Mouse (Mus musculus) heart, embryonic 15.5 days (tissue): ENCODE results near the gene Hmcn1. TPM values are rescaled to one million over a fixed set of nuclear protein-coding genes. Genes with fewer than 3 reads are reported as not detected.

Source experiments
- ATAC-seq: fragments of 200-750 bp; cut with Nextera tagmentation; replicated peaks from 2 replicates; pipeline ENCODE4 v1.8.0; 2017; ENCODE audit warnings: low read depth, moderate TSS enrichment; ENCODE audit not compliant: insufficient number of reproducible peaks, insufficient read depth, low FRiP score
- H3K27ac ChIP-seq: fragments of 300-500 bp; sonication (generic); 2 replicates; pipeline ENCODE4 v1.5.1; 2015; ENCODE audit warnings: mild to moderate bottlenecking, inconsistent platforms
- H3K27me3 ChIP-seq: fragments of 300-500 bp; sonication (generic); 2 replicates; pipeline ENCODE4 v1.6.1; 2015; ENCODE audit warnings: inconsistent platforms
- H3K36me3 ChIP-seq: fragments of 300-500 bp; sonication (generic); 2 replicates; pipeline ENCODE4 v1.6.1; 2015; ENCODE audit warnings: mild to moderate bottlenecking, inconsistent platforms
- H3K4me1 ChIP-seq: fragments of 300-500 bp; sonication (generic); replicated peaks from 2 replicates; pipeline ENCODE4 v1.6.1; 2015; ENCODE audit warnings: inconsistent platforms
- H3K4me2 ChIP-seq: fragments of 300-500 bp; sonication (generic); 2 replicates; pipeline ENCODE4 v1.6.1; 2015; ENCODE audit warnings: inconsistent platforms, mild to moderate bottlenecking, moderate library complexity
- H3K4me3 ChIP-seq: fragments of 300-500 bp; sonication (generic); 2 replicates; pipeline ENCODE4 v1.5.1; 2015; ENCODE audit warnings: mild to moderate bottlenecking, inconsistent platforms
- H3K9ac ChIP-seq: fragments of 300-500 bp; sonication (generic); 2 replicates; pipeline ENCODE4 v1.6.1; 2015; ENCODE audit warnings: mild to moderate bottlenecking, inconsistent platforms
- H3K9me3 ChIP-seq: fragments of 300-500 bp; sonication (generic); replicated peaks from 2 replicates; pipeline ENCODE4 v1.6.1; 2016; ENCODE audit warnings: inconsistent platforms
- WGBS: fragments of 180-500 bp; shearing (Covaris S2); methylation state at CpG from one replicate; pipeline ENCODE4 v1.1.7; 2015; ENCODE audit warnings: mixed read lengths; 5-methylcytosine and 5-hydroxymethylcytosine counted together
- polyA plus RNA-seq: library from polyadenylated mRNA; unstranded; fragments of >200 nt; fragmentation: Nextera tagmentation; extraction: Ambion mirVana; gene quantifications from 2 replicates; pipeline ENCODE4 v1.2.1, GENCODE M21; 2015

The Hmcn1 gene
- polyA plus RNA-seq = 19.8 and 21.0 TPM in 2 replicates

DNA sequence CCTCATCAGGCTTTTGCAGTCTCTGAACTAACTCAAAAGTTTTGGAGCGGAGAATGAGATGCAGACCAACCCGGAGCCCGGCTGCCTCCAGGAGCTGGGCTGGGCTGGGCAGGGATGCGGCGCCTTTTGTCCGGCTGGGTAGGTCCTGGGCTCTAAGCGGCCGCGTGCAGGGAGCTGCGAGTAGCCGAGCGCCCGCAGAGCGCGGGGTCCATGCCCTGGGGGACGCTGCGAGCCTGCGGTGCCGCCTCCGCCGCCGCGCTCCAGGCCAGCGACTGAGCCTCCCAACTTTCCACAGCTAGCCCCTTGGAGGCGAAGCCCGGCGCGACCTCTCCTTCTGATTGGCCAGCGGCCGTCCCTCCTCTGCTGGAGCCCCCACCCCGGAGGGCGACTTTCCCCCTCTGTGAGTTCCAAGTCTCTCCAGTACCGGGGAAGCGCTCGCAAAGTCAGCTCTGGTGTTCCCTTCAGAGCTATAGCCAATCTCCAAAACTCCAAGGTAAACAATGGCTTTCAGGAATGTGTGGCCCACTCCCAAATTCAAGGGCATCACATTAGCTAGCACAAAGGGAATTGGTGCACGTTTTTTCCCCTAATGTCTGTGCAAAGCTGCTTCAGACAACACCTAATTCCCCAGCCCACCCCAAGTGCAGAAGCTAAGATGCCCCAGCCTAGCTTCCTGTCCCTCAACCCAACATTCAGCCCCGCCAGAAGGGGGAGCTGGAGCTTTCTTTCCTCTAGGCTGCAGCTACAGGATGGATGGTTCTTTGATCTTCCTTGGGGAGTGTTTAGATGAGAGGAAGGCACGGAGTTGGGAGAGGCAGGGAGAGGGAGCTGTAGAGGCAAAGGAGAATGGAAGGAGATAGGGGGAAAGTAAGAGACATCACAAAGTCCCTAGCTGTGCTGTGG, at the start of gene Hmcn1:
Hmcn1 (minus strand) TSS at position 274 of the 903 bp plus-strand sequence.
- no peaks in the 10 kb centered on the region for H3K27me3 ChIP-seq
- WGBS = under 1% methylated on average over 38 of the region's 38 CpGs
- peaks cover 4% of the 10 kb centered on the region for H3K9me3 ChIP-seq
- peak; percentile 94 for ATAC-seq
- H3K36me3 ChIP-seq = no peaks in the 10 kb centered on the region
- peak within 1 kb of the TSS; percentile 93 for H3K27ac ChIP-seq
- H3K9ac ChIP-seq = peak within 1 kb of the TSS; percentile 83
- peak within 1 kb of the TSS; percentile 81 for H3K4me3 ChIP-seq
- H3K4me2 ChIP-seq = peak within 1 kb of the TSS; percentile 78
- peaks cover 19% of the 10 kb centered on the region for H3K4me1 ChIP-seq

DNA sequence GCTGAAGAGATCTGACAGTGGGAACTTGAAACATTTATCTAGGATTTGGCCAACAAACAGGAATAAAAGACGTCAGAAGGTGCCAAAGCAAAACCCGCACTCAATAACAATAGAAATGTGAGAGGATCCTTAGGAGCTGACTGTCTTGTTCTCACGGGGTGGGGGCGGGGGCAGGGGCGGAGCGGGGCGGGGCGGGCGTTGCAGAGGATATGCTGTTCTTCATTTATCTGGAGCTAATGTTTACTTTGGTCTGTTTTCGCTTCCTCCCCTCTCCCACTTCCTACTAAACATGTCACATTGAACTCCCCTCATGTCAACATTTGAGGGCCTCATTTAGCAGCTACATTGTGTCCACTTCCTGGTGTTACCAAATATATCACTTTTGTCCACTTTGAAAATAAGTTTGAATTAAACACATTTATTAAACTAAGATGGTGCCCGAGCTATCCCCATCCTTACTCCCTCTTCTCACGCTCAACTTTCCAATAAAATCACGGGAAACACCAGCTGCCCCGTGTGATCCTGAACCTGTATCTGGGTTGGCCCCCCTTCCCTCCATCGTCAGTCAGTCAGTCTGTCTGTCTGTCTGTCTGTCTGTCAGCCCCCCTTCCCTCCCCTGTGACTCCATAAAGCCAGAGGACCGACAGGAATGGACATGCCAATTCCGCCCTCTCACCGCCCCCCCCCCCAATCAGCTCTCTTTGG, 47.9 kb upstream of the Hmcn1 start:
- peak; percentile 77 for ATAC-seq
- Histone ChIP-seq H3K9me3 (no peaks in the 10 kb centered on the region), H3K9ac (no peak overlapping the region), H3K4me2 (peak overlapping the region; percentile 23), H3K36me3 (no peaks in the 10 kb centered on the region), H3K27ac (peak overlapping the region; percentile 44), H3K4me3 (peak overlapping the region; percentile 13), H3K27me3 (no peaks in the 10 kb centered on the region), H3K4me1 (no peaks in the 10 kb centered on the region)
- 39% methylated on average over 18 of the region's 18 CpGs for WGBS

DNA sequence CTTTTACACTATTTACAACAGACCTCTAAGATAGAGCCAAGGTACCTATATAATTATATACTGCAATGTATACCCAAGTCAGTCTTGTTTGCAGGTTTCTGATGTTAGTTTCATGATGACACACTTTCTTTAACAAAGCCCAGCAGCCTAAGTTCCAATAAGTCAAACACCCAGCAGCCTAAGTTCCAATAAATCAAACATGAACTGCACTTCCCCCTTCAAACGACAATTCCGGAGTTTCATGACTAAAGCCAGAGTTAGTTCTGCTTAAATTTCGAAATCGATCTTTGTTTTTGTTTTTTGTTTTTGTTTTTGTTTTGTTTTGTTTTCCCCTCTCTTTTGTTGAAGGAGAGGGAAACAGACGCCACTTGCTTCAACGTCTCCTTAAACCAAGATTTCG, 47.1 kb upstream of the Hmcn1 start:
- no peak for ATAC-seq
- 60% methylated on average over 7 of the region's 7 CpGs for WGBS
- Histone ChIP-seq H3K9ac (no peak overlapping the region), H3K4me1 (no peaks in the 10 kb centered on the region), H3K36me3 (no peaks in the 10 kb centered on the region), H3K4me2 (peak overlapping the region; percentile 23; the same call in 1 of the 2 replicates), H3K4me3 (no peak overlapping the region), H3K27me3 (no peaks in the 10 kb centered on the region), H3K27ac (peak overlapping the region; percentile 44; the same call in 1 of the 2 replicates), H3K9me3 (no peaks in the 10 kb centered on the region)

DNA sequence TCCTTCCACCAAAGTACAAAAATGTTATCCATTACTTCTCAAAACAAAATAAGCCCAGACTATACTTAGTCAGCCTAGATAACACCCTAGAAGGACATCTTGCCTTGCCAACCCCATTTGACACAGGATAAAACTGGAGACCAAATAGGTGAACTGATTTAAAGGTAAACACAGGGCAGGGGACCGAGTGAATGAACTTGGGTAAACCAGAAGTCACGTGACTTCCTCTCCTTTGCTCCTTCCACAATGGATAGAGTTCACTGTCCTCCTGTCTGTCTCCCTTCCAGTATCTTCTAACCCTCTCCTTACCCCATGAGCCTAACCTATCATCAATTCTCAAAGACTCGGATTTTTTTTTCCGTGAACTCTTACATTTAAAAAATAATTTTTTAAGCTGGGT, 46.0 kb upstream of the Hmcn1 start:
- Histone ChIP-seq H3K27ac (no peak overlapping the region), H3K9me3 (no peaks in the 10 kb centered on the region), H3K4me1 (no peaks in the 10 kb centered on the region), H3K4me2 (no peak overlapping the region), H3K36me3 (no peaks in the 10 kb centered on the region), H3K4me3 (no peak overlapping the region), H3K27me3 (no peaks in the 10 kb centered on the region), H3K9ac (no peak overlapping the region)
- WGBS = 61% methylated on average over 4 of the region's 4 CpGs
- no peak for ATAC-seq

DNA sequence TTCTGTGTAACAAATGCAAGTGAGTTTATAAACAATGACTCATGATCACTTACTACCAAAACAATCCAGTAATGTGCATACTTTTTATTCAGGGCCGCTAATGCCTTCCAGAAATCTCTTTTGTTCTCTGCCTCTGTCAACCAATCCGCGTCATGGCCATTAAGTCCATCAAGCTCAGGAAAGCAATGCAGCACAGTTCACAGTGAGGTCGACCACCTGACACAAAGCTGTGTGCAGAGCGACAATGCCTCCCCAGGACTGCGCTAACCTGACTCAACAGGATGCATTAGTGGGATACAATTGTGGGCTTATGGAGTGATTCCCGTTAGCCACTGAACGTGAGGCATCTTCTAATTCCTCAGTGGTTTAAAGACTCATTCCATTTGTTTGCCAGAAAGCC, 45.3 kb upstream of the Hmcn1 start:
- Histone ChIP-seq H3K4me3 (no peak overlapping the region), H3K4me1 (no peaks in the 10 kb centered on the region), H3K9ac (no peak overlapping the region), H3K36me3 (no peaks in the 10 kb centered on the region), H3K27ac (no peak overlapping the region), H3K27me3 (no peaks in the 10 kb centered on the region), H3K4me2 (no peak overlapping the region), H3K9me3 (no peaks in the 10 kb centered on the region)
- WGBS = 66% methylated on average over 8 of the region's 8 CpGs
- no peak for ATAC-seq

DNA sequence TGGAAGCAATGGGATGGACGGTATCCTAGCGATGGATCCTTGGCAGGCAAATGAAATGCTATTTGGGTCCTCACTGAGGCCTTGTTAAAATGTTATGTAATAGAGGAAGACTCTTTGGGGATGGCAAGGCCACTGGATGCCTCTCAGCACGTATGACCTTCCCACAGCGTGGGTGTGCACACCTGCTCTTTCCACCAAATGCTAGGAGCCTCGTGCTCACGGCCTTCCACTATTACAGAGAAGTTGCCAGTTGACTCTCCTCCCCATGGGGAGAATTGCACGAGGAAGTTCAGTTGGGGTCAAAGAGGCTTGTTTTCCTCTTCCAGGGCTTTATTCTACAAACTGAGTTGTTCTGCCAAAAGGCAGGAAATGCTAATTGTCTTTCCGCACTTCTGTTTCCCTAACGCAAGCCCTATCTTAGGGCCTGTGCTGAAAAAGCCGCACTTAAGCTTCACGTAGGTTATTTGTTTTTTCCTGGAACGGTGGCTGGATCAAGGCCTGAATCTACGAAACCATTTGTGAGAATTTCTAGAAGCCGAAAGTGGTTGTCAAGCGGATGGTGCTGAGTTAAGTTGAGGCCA, 43.3 kb upstream of the Hmcn1 start:
- no peaks in the 10 kb centered on the region for H3K9me3 ChIP-seq
- H3K4me1 ChIP-seq = 0 out of 2 replicates have a peak, but pooled peaks cover 3% of the 10 kb centered on the region
- H3K9ac ChIP-seq = no peak overlapping the region
- no peak overlapping the region for H3K4me3 ChIP-seq
- WGBS = 77% methylated on average over 15 of the region's 15 CpGs
- no peak overlapping the region for H3K27ac ChIP-seq
- H3K36me3 ChIP-seq = no peaks in the 10 kb centered on the region
- no peaks in the 10 kb centered on the region for H3K27me3 ChIP-seq
- no peak for ATAC-seq
- no peak overlapping the region for H3K4me2 ChIP-seq

DNA sequence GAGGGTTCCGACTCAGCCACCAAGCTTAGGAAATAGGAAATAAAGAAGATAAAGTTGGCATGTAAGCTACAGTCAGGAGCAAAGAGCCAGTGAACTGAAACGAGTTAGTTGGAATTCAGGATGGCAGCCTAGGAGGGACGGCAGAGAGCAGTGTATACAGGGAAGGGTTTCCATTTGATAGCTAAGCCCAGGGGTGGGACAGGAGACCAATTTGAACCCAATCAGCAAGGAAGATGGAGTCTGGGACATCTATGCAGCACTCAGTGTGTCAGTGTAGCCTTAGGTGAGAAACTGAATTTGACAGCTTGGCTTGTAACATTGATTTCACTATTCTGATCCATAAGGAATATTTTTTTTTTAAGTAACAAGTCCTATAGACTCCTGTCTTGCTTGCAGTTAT, 42.5 kb upstream of the Hmcn1 start:
- ATAC-seq = no peak
- Histone ChIP-seq H3K36me3 (no peaks in the 10 kb centered on the region), H3K4me3 (no peak overlapping the region), H3K9me3 (no peaks in the 10 kb centered on the region), H3K27ac (no peak overlapping the region), H3K9ac (no peak overlapping the region), H3K27me3 (no peaks in the 10 kb centered on the region), H3K4me2 (no peak overlapping the region), H3K4me1 (0 out of 2 replicates have a peak, but pooled peaks cover 5% of the 10 kb centered on the region)
- 63% methylated on average over 3 of the region's 3 CpGs for WGBS

DNA sequence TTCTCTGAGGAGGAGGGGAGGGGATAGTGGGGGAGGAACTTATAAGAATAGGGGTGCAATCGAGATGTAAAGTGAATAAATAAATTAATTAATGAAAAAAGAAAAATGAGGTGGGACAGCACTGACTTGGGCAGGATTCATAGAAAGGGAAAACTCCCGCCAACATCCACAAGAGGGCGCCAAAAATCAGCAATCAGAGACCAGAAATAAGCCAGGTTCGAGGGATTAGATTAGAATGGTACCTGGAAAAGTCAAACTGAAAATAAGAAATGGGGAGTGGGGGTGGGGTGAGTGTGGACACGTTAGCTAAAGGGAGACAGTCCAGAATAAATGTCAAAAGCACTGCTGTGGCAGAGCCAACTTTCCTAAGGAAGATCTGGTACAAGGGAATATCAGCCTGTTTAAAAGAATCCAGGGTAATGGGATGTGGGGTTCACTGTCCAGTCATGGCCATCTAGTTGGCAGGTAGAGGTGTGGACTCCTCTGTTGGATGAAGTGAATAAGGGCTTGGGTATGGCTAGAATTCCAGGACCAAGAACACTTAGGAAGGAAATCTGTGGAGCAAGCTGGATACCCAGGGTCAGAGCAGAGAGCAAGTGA, 41.9 kb upstream of the Hmcn1 start:
- H3K9ac ChIP-seq = no peak overlapping the region
- H3K27ac ChIP-seq = no peak overlapping the region
- H3K4me2 ChIP-seq = no peak overlapping the region
- no peak for ATAC-seq
- H3K4me1 ChIP-seq = 0 out of 2 replicates have a peak, but pooled peaks cover 5% of the 10 kb centered on the region
- H3K9me3 ChIP-seq = no peaks in the 10 kb centered on the region
- H3K27me3 ChIP-seq = no peaks in the 10 kb centered on the region
- 1% methylated on average over 5 of the region's 5 CpGs for WGBS
- H3K4me3 ChIP-seq = no peak overlapping the region
- no peaks in the 10 kb centered on the region for H3K36me3 ChIP-seq

DNA sequence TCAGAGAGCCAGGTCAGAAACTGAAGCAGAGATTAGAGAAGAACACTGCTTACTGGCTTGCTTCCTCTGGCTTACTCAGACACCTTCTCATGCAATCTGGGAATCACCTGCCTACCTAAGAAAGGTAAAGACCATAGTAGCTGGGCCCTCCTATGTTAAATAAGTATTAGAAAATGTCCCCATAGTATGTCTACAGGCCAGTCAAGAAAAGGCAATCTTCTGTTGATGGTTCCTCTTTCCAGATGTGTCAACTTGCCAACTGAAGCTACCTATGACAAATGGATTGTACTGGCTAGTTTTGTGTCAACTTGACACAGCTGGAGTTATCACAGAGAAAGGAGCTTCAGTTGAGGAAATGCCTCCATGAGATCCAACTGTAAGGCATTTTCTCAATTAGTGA, 40.1 kb upstream of the Hmcn1 start:
- Histone ChIP-seq H3K9ac (no peak overlapping the region), H3K9me3 (no peaks in the 10 kb centered on the region)
- no peak for ATAC-seq

DNA sequence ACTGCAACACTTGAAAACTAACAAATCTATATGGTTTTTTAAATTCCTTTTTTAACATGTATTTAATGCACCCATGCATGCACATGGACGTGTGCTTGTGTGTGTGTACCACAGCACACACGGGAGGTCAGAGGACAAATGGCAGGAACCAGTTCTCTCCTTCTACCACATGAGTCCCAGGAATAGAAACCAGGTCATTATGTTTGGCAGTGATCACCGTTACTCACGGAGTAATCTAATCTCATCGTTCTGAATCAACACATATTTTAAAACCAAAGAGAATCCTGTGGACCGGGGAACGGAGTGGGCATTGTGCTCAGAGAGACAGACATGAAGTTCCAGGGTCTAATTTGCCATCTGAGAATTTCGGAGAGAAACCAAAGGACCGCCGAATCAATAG, 38.3 kb upstream of the Hmcn1 start:
- no peak overlapping the region for H3K27ac ChIP-seq
- WGBS = 49% methylated on average over 10 of the region's 10 CpGs

More for the DNA sequence above, 40.1 kb upstream of the Hmcn1 start:
- Histone ChIP-seq H3K27ac (no peak overlapping the region), H3K27me3 (no peaks in the 10 kb centered on the region), H3K4me1 (0 out of 2 replicates have a peak, but pooled peaks cover 5% of the 10 kb centered on the region), H3K4me3 (no peak overlapping the region), H3K36me3 (no peaks in the 10 kb centered on the region), H3K4me2 (no peak overlapping the region)

DNA sequence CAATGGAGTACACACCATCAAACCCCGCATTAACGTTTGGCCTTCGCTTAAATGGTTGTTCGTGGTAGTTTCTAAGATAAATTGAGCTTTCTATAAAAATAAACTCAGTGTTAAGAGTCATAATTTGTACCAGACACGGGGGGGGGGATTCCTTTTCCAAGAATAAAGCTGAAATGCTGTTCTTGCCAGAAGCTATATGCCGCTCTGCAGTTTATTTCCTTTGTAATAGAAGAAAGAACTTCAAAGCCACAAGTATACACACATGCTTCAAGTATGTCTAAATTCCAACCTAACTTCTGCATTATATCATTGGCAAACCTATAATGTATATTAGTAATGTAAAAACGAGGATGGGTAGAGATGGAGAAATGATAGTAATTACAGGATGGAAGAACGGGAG, 37.9 kb upstream of the Hmcn1 start:
- Histone ChIP-seq H3K9me3 (no peaks in the 10 kb centered on the region), H3K27ac (no peak overlapping the region), H3K9ac (no peak overlapping the region), H3K4me2 (no peak overlapping the region), H3K4me3 (no peak overlapping the region), H3K27me3 (no peaks in the 10 kb centered on the region), H3K4me1 (0 out of 2 replicates have a peak, but pooled peaks cover 5% of the 10 kb centered on the region), H3K36me3 (no peaks in the 10 kb centered on the region)
- WGBS = 73% methylated on average over 8 of the region's 8 CpGs
- ATAC-seq = no peak

More for the DNA sequence above, 38.3 kb upstream of the Hmcn1 start:
- H3K9ac ChIP-seq = no peak overlapping the region
- no peak overlapping the region for H3K4me2 ChIP-seq
- no peaks in the 10 kb centered on the region for H3K9me3 ChIP-seq
- no peaks in the 10 kb centered on the region for H3K36me3 ChIP-seq
- no peak overlapping the region for H3K4me3 ChIP-seq
- no peaks in the 10 kb centered on the region for H3K27me3 ChIP-seq
- no peak for ATAC-seq
- H3K4me1 ChIP-seq = 0 out of 2 replicates have a peak, but pooled peaks cover 5% of the 10 kb centered on the region
